Mouse (Mus musculus) erythroid progenitor cell, adult 5-6 weeks (primary cell): ENCODE measurements around the gene Usp50. TPM values are rescaled to one million over a fixed set of nuclear protein-coding genes. Genes with fewer than 3 reads are reported as not detected.

Experiments
- ATAC-seq: replicated peaks from 2 replicates; pipeline ENCODE4 v1.8.0; 2016; ENCODE audit warnings: moderate number of reproducible peaks, mild to moderate bottlenecking, moderate TSS enrichment, inconsistent platforms; ENCODE audit not compliant: poor library complexity, low FRiP score, severe bottlenecking
- total RNA-seq, 2 experiments: library from RNA; stranded (forward) in 1 of 2; stranded (reverse) in 1 of 2; fragments of 150-400 nt in 1 of 2; fragments of 186-747, 209-891 nt in 1 of 2; gene quantifications; 2 replicates each; pipeline versions ENCODE4 v1.2.3 to v1.2.4; 2015 to 2017; ENCODE audit warnings: low replicate concordance in 2 of 2

Usp50 gene
- total RNA-seq, 2 experiments from 2014 or later = not detected

- ATAC-seq = no peak
Observed at GRCm38 (mm10) chr2:126759351-126759750, 23.9 kb downstream of the Usp50 start.

GRCm38 (mm10) chr2:126755664-126756063 is 27.6 kb downstream of the Usp50 start:
- no peak for ATAC-seq

- no peak for ATAC-seq
Observed at GRCm38 (mm10) chr2:126743389-126743788, 39.9 kb downstream of the Usp50 start.

- no peak for ATAC-seq
Observed at GRCm38 (mm10) chr2:126740314-126740713, 43.0 kb downstream of the Usp50 start.

GRCm38 (mm10) chr2:126735339-126736073 is 47.8 kb downstream of the Usp50 start:
- ATAC-seq = no peak

GRCm38 (mm10) chr2:126730502-126730901 is 52.8 kb downstream of the Usp50 start:
- no peak for ATAC-seq

- no peak for ATAC-seq
Observed at GRCm38 (mm10) chr2:126729207-126729606, 54.1 kb downstream of the Usp50 start.

- ATAC-seq = no peak
Observed at GRCm38 (mm10) chr2:126712950-126713349, 70.3 kb downstream of the Usp50 start.

GRCm38 (mm10) chr2:126712526-126712925 is 70.7 kb downstream of the Usp50 start:
- ATAC-seq = no peak

- ATAC-seq = no peak
Observed at GRCm38 (mm10) chr2:126708361-126708760, 74.9 kb downstream of the Usp50 start.

GRCm38 (mm10) chr2:126707438-126707779 is 75.9 kb downstream of the Usp50 start:
- ATAC-seq = no peak

- ATAC-seq = peak; percentile 98
Observed at GRCm38 (mm10) chr2:126706759-126707437, 76.4 kb downstream of the Usp50 start, which contains the start of gene Usp8. Usp8 (plus strand) TSS chr2:126707328.

- no peak for ATAC-seq
Observed at GRCm38 (mm10) chr2:126695285-126695684, 88.0 kb downstream of the Usp50 start.

- no peak for ATAC-seq
Observed at GRCm38 (mm10) chr2:126691290-126691689, 92.0 kb downstream of the Usp50 start.

- no peak for ATAC-seq
Observed at GRCm38 (mm10) chr2:126682937-126683336, 100.3 kb downstream of the Usp50 start.

GRCm38 (mm10) chr2:126682333-126682732 is 100.9 kb downstream of the Usp50 start:
- no peak for ATAC-seq

GRCm38 (mm10) chr2:126677366-126677765 is 105.9 kb downstream of the Usp50 start:
- no peak for ATAC-seq

- ATAC-seq = peak; percentile 22; the same call in 1 of the 2 replicates
Observed at GRCm38 (mm10) chr2:126676122-126676515, 107.2 kb downstream of the Usp50 start, which contains the start of gene Gabpb1. Gabpb1 (minus strand) TSS chr2:126676337.

- peak; percentile 92 for ATAC-seq
Observed at GRCm38 (mm10) chr2:126675169-126676121, 107.8 kb downstream of the Usp50 start.
